Mouse (Mus musculus) erythroid progenitor cell, adult 5-6 weeks (primary cell): ENCODE data around the gene Il4ra. TPM values are rescaled to one million over a fixed set of nuclear protein-coding genes. Genes with fewer than 3 reads are reported as not detected.

Experiments used
- ATAC-seq: replicated peaks from 2 replicates; pipeline ENCODE4 v1.8.0; 2016; ENCODE audit warnings: moderate number of reproducible peaks, mild to moderate bottlenecking, moderate TSS enrichment, inconsistent platforms; ENCODE audit not compliant: poor library complexity, low FRiP score, severe bottlenecking
- total RNA-seq, 2 experiments: library from RNA; stranded (forward) in 1 of 2; stranded (reverse) in 1 of 2; fragments of 150-400 nt in 1 of 2; fragments of 186-747, 209-891 nt in 1 of 2; gene quantifications; 2 replicates each; pipeline versions ENCODE4 v1.2.3 to v1.2.4; 2015 to 2017; ENCODE audit warnings: low replicate concordance in 2 of 2

The Il4ra gene
- total RNA-seq, 2 experiments from 2014 or later = 0.84 to 5.7 TPM

- no peak for ATAC-seq
These were observed 6.6 kb upstream of the Il4ra start for GRCm38 (mm10) chr7:125545331-125545730.

GRCm38 (mm10) chr7:125546727-125547126 lies 5.2 kb upstream of the Il4ra start:
- no peak for ATAC-seq

- ATAC-seq = no peak
These were observed 2.0 kb upstream of the Il4ra start for GRCm38 (mm10) chr7:125549916-125550315.

GRCm38 (mm10) chr7:125550881-125551381 lies 989 bp upstream of the Il4ra start:
- no peak for ATAC-seq

GRCm38 (mm10) chr7:125552851-125553555 lies 1.1 kb downstream of the Il4ra start:
- no peak for ATAC-seq

GRCm38 (mm10) chr7:125553653-125554428 lies 1.9 kb downstream of the Il4ra start:
- ATAC-seq = no peak

GRCm38 (mm10) chr7:125554456-125555114 lies 2.7 kb downstream of the Il4ra start:
- ATAC-seq = no peak

GRCm38 (mm10) chr7:125555351-125555872 lies 3.5 kb downstream of the Il4ra start:
- ATAC-seq = no peak

- no peak for ATAC-seq
These were observed 4.2 kb downstream of the Il4ra start for GRCm38 (mm10) chr7:125556096-125556495.

- no peak for ATAC-seq
These were observed 4.9 kb downstream of the Il4ra start for GRCm38 (mm10) chr7:125556865-125557264.

- ATAC-seq = no peak
These were observed 6.6 kb downstream of the Il4ra start for GRCm38 (mm10) chr7:125558401-125558945.

- no peak for ATAC-seq
These were observed 7.1 kb downstream of the Il4ra start for GRCm38 (mm10) chr7:125558997-125559396.

- no peak for ATAC-seq
These were observed 7.6 kb downstream of the Il4ra start for GRCm38 (mm10) chr7:125559537-125559936.

- 0 out of 2 replicates have a peak, but pooled peaks have one; percentile 10 for ATAC-seq
These were observed 8.3 kb downstream of the Il4ra start for GRCm38 (mm10) chr7:125560146-125560785.

- 0 out of 2 replicates have a peak, but pooled peaks have one; percentile 38 for ATAC-seq
These were observed 9.3 kb downstream of the Il4ra start for GRCm38 (mm10) chr7:125561085-125561690.

- ATAC-seq = no peak
These were observed 10.5 kb downstream of the Il4ra start for GRCm38 (mm10) chr7:125562413-125562812.

- ATAC-seq = no peak
These were observed 11.2 kb downstream of the Il4ra start for GRCm38 (mm10) chr7:125563093-125563492.

- ATAC-seq = no peak
These were observed 12.6 kb downstream of the Il4ra start for GRCm38 (mm10) chr7:125564316-125565024.
